Mouse (Mus musculus) cerebellum, adult 2 months (tissue): Measurements from ENCODE around the gene Serpinb7.

ENCODE experiments used
- CTCF ChIP-seq: fragments of 200-500 bp; IDR thresholded peaks from 2 replicates; pipeline ENCODE4 v1.5.1; 2011; ENCODE audit warnings: low read depth, mild to moderate bottlenecking, control low read depth, low read length, moderate library complexity, borderline replicate concordance; ENCODE audit not compliant: insufficient read depth
- POLR2A ChIP-seq: fragments of 200-500 bp; IDR thresholded peaks from 2 replicates; pipeline ENCODE4 v1.6.1; 2011; ENCODE audit warnings: low read length, control low read depth, borderline replicate concordance; ENCODE audit not compliant: insufficient read depth

- TF ChIP-seq CTCF (no peak), POLR2A (no peak)
Observed at GRCm38 (mm10) chr1:107353046-107353445, 46.4 kb upstream of the Serpinb7 start.
